Mouse (Mus musculus): ENCODE data around the gene Qser1. TPM values are rescaled to one million over a fixed set of nuclear protein-coding genes. Genes with fewer than 3 reads are reported as not detected.
"Not testable (repeated sequence)": the region's sequence is repeated elsewhere in the genome, so short reads cannot be mapped to it uniquely, and the experiment has no call there.

Gene Qser1
- polyA plus RNA-seq, 1 experiment from 2014 or later: 7.2 TPM

GRCm38 (mm10) chr2:104840974-104841373 is 24.4 kb upstream of the Qser1 start:
- H3K27me3 ChIP-seq (ENCODE audit: control insufficient read depth, insufficient read depth, low read length): no peaks in the 10 kb centered on the region
- no peak for ATAC-seq (ENCODE audit: insufficient read depth, low FRiP score)
- no peaks in the 10 kb centered on the region for H3K9me3 ChIP-seq (replicated peaks; ENCODE audit: control insufficient read depth, low read length)
- H3K36me3 ChIP-seq (ENCODE audit: control insufficient read depth, insufficient read depth, low read length): no peaks in the 10 kb centered on the region
- H3K4me2 ChIP-seq (ENCODE audit: low read depth, low read length): no peak overlapping the region
- no peak overlapping the region for H3K9ac ChIP-seq (ENCODE audit: low read length)
- no peak overlapping the region for H3K4me3 ChIP-seq (replicated peaks; ENCODE audit: low read length)
- peak overlapping the region; percentile 52; the same call in 1 of the 2 replicates for H3K27ac ChIP-seq (ENCODE audit: low read length)
- H3K4me1 ChIP-seq (ENCODE audit: control insufficient read depth, insufficient read depth, low read length): no peaks in the 10 kb centered on the region

- no peak for ATAC-seq (ENCODE audit: insufficient read depth, low FRiP score)
- H3K27me3 ChIP-seq (ENCODE audit: control insufficient read depth, insufficient read depth, low read length): no peaks in the 10 kb centered on the region
- WGBS: 74% methylated on average over 2 of the region's 2 CpGs
These were observed 15.9 kb upstream of the Qser1 start for GRCm38 (mm10) chr2:104832486-104832885.

GRCm38 (mm10) chr2:104826191-104826590 is 9.6 kb upstream of the Qser1 start:
- 87% methylated on average over 4 of the region's 4 CpGs for WGBS
- Histone ChIP-seq H3K9me3 (replicated peaks; ENCODE audit: control insufficient read depth, low read length) (no peaks in the 10 kb centered on the region), H3K9ac (ENCODE audit: low read length) (no peak overlapping the region), H3K27me3 (ENCODE audit: control insufficient read depth, insufficient read depth, low read length) (no peaks in the 10 kb centered on the region), H3K4me1 (ENCODE audit: control insufficient read depth, insufficient read depth, low read length) (no peaks in the 10 kb centered on the region), H3K4me3 (replicated peaks; ENCODE audit: low read length) (no peak overlapping the region), H3K4me2 (ENCODE audit: low read depth, low read length) (no peak overlapping the region), H3K27ac (ENCODE audit: low read length) (no peak overlapping the region), H3K36me3 (ENCODE audit: control insufficient read depth, insufficient read depth, low read length) (no peaks in the 10 kb centered on the region)
- no peak for ATAC-seq (ENCODE audit: insufficient read depth, low FRiP score)

More at GRCm38 (mm10) chr2:104832486-104832885, 15.9 kb upstream of the Qser1 start:
- Histone ChIP-seq H3K27ac (ENCODE audit: low read length) (no peak overlapping the region), H3K9ac (ENCODE audit: low read length) (no peak overlapping the region), H3K4me1 (ENCODE audit: control insufficient read depth, insufficient read depth, low read length) (no peaks in the 10 kb centered on the region), H3K4me2 (ENCODE audit: low read depth, low read length) (no peak overlapping the region), H3K36me3 (ENCODE audit: control insufficient read depth, insufficient read depth, low read length) (no peaks in the 10 kb centered on the region), H3K9me3 (replicated peaks; ENCODE audit: control insufficient read depth, low read length) (no peaks in the 10 kb centered on the region), H3K4me3 (replicated peaks; ENCODE audit: low read length) (no peak overlapping the region)

GRCm38 (mm10) chr2:104818763-104819162 is 2.2 kb upstream of the Qser1 start:
- H3K36me3 ChIP-seq (ENCODE audit: control insufficient read depth, insufficient read depth, low read length); H3K4me2 ChIP-seq (ENCODE audit: low read depth, low read length); H3K27ac ChIP-seq (ENCODE audit: low read length); H3K4me3 ChIP-seq (replicated peaks; ENCODE audit: low read length); H3K9me3 ChIP-seq (replicated peaks; ENCODE audit: control insufficient read depth, low read length); H3K4me1 ChIP-seq (ENCODE audit: control insufficient read depth, insufficient read depth, low read length); H3K27me3 ChIP-seq (ENCODE audit: control insufficient read depth, insufficient read depth, low read length); H3K9ac ChIP-seq (ENCODE audit: low read length); ATAC-seq (ENCODE audit: insufficient read depth, low FRiP score): not testable (repeated sequence)
- WGBS: 85% methylated on average over 3 of the region's 3 CpGs

GRCm38 (mm10) chr2:104817555-104818330 is 1.2 kb upstream of the Qser1 start:
- H3K9ac ChIP-seq (ENCODE audit: low read length): peak overlapping the region; percentile 100
- H3K4me1 ChIP-seq (ENCODE audit: control insufficient read depth, insufficient read depth, low read length): peaks cover 7% of the 10 kb centered on the region; the same call in 1 of the 2 replicates
- 2% methylated on average over 15 of the region's 15 CpGs for WGBS
- peak overlapping the region; percentile 98 for H3K27ac ChIP-seq (ENCODE audit: low read length)
- H3K4me2 ChIP-seq (ENCODE audit: low read depth, low read length): peak overlapping the region; percentile 95
- H3K4me3 ChIP-seq (replicated peaks; ENCODE audit: low read length): peak overlapping the region; percentile 93
- H3K9me3 ChIP-seq (replicated peaks; ENCODE audit: control insufficient read depth, low read length): no peaks in the 10 kb centered on the region
- no peaks in the 10 kb centered on the region for H3K36me3 ChIP-seq (ENCODE audit: control insufficient read depth, insufficient read depth, low read length)
- H3K27me3 ChIP-seq (ENCODE audit: control insufficient read depth, insufficient read depth, low read length): no peaks in the 10 kb centered on the region
- ATAC-seq (ENCODE audit: insufficient read depth, low FRiP score): no peak

GRCm38 (mm10) chr2:104816866-104817439 is 393 bp upstream of the Qser1 start:
- no peaks in the 10 kb centered on the region for H3K9me3 ChIP-seq (replicated peaks; ENCODE audit: control insufficient read depth, low read length)
- no peaks in the 10 kb centered on the region for H3K27me3 ChIP-seq (ENCODE audit: control insufficient read depth, insufficient read depth, low read length)
- under 1% methylated on average over 50 of the region's 51 CpGs for WGBS
- peak overlapping the region; percentile 93 for H3K4me3 ChIP-seq (replicated peaks; ENCODE audit: low read length)
- H3K4me2 ChIP-seq (ENCODE audit: low read depth, low read length): peak overlapping the region; percentile 95
- ATAC-seq (ENCODE audit: insufficient read depth, low FRiP score): peak; percentile 94
- H3K36me3 ChIP-seq (ENCODE audit: control insufficient read depth, insufficient read depth, low read length): no peaks in the 10 kb centered on the region
- peak overlapping the region; percentile 100 for H3K9ac ChIP-seq (ENCODE audit: low read length)
- peaks cover 7% of the 10 kb centered on the region; the same call in 1 of the 2 replicates for H3K4me1 ChIP-seq (ENCODE audit: control insufficient read depth, insufficient read depth, low read length)
- peak overlapping the region; percentile 98 for H3K27ac ChIP-seq (ENCODE audit: low read length)

GRCm38 (mm10) chr2:104815561-104816370 is 794 bp downstream of the Qser1 start:
- Histone ChIP-seq H3K27ac (ENCODE audit: low read length) (peak overlapping the region; percentile 98), H3K4me2 (ENCODE audit: low read depth, low read length) (peak overlapping the region; percentile 95), H3K4me3 (replicated peaks; ENCODE audit: low read length) (peak overlapping the region; percentile 93), H3K4me1 (ENCODE audit: control insufficient read depth, insufficient read depth, low read length) (peaks cover 7% of the 10 kb centered on the region; the same call in 1 of the 2 replicates), H3K9me3 (replicated peaks; ENCODE audit: control insufficient read depth, low read length) (no peaks in the 10 kb centered on the region), H3K36me3 (ENCODE audit: control insufficient read depth, insufficient read depth, low read length) (no peaks in the 10 kb centered on the region), H3K27me3 (ENCODE audit: control insufficient read depth, insufficient read depth, low read length) (no peaks in the 10 kb centered on the region), H3K9ac (ENCODE audit: low read length) (peak overlapping the region; percentile 100)
- peak; percentile 31 for ATAC-seq (ENCODE audit: insufficient read depth, low FRiP score)
- under 1% methylated on average over 33 of the region's 33 CpGs for WGBS

GRCm38 (mm10) chr2:104814181-104814951 is 2.2 kb downstream of the Qser1 start:
- no peak for ATAC-seq (ENCODE audit: insufficient read depth, low FRiP score)
- H3K27me3 ChIP-seq (ENCODE audit: control insufficient read depth, insufficient read depth, low read length): no peaks in the 10 kb centered on the region
- H3K36me3 ChIP-seq (ENCODE audit: control insufficient read depth, insufficient read depth, low read length): no peaks in the 10 kb centered on the region
- H3K9me3 ChIP-seq (replicated peaks; ENCODE audit: control insufficient read depth, low read length): no peaks in the 10 kb centered on the region
- H3K27ac ChIP-seq (ENCODE audit: low read length): no peak overlapping the region
- no peak overlapping the region; the same call in 1 of the 2 replicates for H3K9ac ChIP-seq (ENCODE audit: low read length)
- no peak overlapping the region for H3K4me3 ChIP-seq (replicated peaks; ENCODE audit: low read length)
- H3K4me1 ChIP-seq (ENCODE audit: control insufficient read depth, insufficient read depth, low read length): peaks cover 7% of the 10 kb centered on the region; the same call in 1 of the 2 replicates
- 52% methylated on average over 5 of the region's 5 CpGs for WGBS
- 0 out of 2 replicates have a peak overlapping the region, but pooled peaks have one; percentile 12 for H3K4me2 ChIP-seq (ENCODE audit: low read depth, low read length)

Measured in stomach, embryonic 16.5 days (tissue).